Mouse (Mus musculus): ENCODE results near the gene Pcnx2.

GRCm38 (mm10) chr8:125726143-125726542, 172.0 kb downstream of the Pcnx2 start:
- TF ChIP-seq POLR2A (IDR thresholded peaks at IDR 0.05; ENCODE audit: borderline replicate concordance, insufficient read depth, low read length), result no peak
- TF ChIP-seq CTCF (IDR thresholded peaks at IDR 0.05; ENCODE audit: borderline replicate concordance, insufficient read depth, low read depth, low read length), result no peak

Data from cerebellum, adult 2 months (tissue).